Mouse (Mus musculus): ENCODE data around the gene Ank3. TPM values are rescaled to one million over a fixed set of nuclear protein-coding genes. Genes with fewer than 3 reads are reported as not detected.

Gene Ank3
- polyA plus RNA-seq, 1 experiment from 2014 or later: 8.3 TPM

DNA sequence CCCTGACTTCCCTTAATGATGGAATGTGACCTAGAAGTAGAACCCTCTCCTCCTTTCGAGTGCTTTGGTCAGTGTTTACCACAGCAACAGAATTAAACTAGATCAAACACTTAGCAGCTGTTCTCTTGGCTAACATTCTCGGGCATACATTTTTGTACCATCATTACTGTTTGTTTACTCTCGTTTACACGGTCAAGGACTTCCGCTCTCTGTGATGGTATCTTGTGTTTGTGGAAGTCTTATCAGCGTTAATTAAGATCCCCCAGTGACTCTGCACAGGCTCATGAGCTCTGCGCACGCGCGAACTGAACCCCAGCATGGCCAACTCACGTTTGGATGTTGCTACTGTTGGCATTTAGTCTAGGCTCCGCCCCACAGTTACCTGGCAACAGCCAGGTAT, 16.3 kb downstream of the Ank3 start:
- whole genome bisulfite sequencing (ENCODE audit: insufficient replicate concordance): 40% methylated on average over 12 of the region's 12 CpGs
- H3K27ac ChIP-seq (replicated peaks): no peak overlapping the region
- H3K4me1 ChIP-seq (replicated peaks): no peaks in the 10 kb centered on the region
- no peaks in the 10 kb centered on the region for H3K36me3 ChIP-seq (replicated peaks)
- ATAC-seq (ENCODE audit: insufficient read depth): no peak
- no peaks in the 10 kb centered on the region for H3K9me3 ChIP-seq (replicated peaks)
- H3K4me3 ChIP-seq (replicated peaks): no peak overlapping the region
- no peaks in the 10 kb centered on the region for H3K27me3 ChIP-seq
- H3K9ac ChIP-seq: no peak overlapping the region
- H3K4me2 ChIP-seq: no peak overlapping the region

DNA sequence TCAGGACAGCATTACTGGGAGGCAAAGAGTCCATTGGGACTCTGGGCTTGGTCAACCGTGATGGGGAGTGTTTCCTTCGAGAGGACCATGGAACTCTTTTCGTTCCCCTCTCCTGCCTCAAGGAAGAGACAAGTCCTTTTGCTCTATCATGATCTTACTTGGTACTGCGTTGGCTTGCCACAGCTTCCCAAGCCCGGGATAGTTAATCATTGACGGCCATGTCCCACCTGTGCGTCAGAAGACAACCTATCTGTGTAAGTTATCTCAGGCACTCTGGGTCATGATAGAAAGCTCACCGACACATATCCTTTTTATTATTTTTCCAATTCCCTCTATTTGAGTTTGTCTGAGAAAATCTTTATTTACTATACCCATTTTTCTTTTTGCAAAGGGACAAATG, 20.1 kb downstream of the Ank3 start:
- Histone ChIP-seq H3K9me3 (replicated peaks) (no peaks in the 10 kb centered on the region), H3K4me1 (replicated peaks) (no peaks in the 10 kb centered on the region), H3K27ac (replicated peaks) (no peak overlapping the region), H3K4me2 (no peak overlapping the region), H3K27me3 (no peaks in the 10 kb centered on the region), H3K4me3 (replicated peaks) (no peak overlapping the region), H3K9ac (no peak overlapping the region), H3K36me3 (replicated peaks) (no peaks in the 10 kb centered on the region)
- WGBS (ENCODE audit: insufficient replicate concordance): 60% methylated on average over 8 of the region's 8 CpGs
- no peak for ATAC-seq (ENCODE audit: insufficient read depth)

DNA sequence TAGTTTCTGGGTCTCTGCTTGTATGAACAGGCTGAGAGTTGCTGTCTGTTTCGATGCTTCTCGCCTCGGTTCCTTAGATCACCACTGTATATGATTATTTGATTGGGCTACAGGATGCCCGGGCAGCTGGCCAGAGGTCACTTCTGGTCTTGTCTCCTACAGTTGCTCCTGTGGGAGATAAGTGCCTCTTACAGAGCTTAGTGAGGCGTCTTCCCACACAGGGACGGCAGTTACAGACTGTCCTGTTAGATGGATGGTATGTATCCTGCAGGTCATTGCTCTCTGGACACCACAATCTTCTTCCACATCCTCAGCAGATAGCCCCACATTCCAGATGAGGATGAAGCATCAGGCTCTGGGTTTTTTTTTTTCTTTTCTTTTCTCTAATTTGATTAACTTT, 21.7 kb downstream of the Ank3 start:
- H3K27me3 ChIP-seq: no peaks in the 10 kb centered on the region
- no peak overlapping the region for H3K4me2 ChIP-seq
- H3K36me3 ChIP-seq (replicated peaks): no peaks in the 10 kb centered on the region
- WGBS (ENCODE audit: insufficient replicate concordance): 58% methylated on average over 6 of the region's 6 CpGs
- no peaks in the 10 kb centered on the region for H3K4me1 ChIP-seq (replicated peaks)
- H3K27ac ChIP-seq (replicated peaks): no peak overlapping the region
- no peaks in the 10 kb centered on the region for H3K9me3 ChIP-seq (replicated peaks)
- H3K9ac ChIP-seq: no peak overlapping the region
- ATAC-seq (ENCODE audit: insufficient read depth): no peak
- H3K4me3 ChIP-seq (replicated peaks): no peak overlapping the region

DNA sequence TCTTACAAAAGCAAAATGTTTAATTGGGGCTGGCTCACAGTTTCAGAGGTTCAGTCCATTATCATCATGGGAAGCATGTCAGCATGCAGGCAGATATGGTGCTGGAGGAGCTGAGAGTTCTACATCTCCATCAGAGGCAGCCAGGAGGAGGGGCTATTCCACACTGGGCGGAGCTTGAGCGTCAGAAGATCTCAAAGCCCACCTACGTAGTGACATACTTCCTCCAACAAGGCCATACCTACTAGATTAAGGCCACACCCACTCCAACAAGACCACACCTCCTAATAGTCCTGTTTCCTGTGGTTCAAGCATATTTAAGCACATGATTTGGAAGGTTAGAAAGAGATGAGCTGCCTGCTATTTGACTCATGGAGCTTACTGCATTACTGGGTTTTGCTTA, 25.5 kb downstream of the Ank3 start:
- no peak for ATAC-seq (ENCODE audit: insufficient read depth)
- no peak overlapping the region for H3K4me2 ChIP-seq
- no peak overlapping the region for H3K4me3 ChIP-seq (replicated peaks)
- no peaks in the 10 kb centered on the region for H3K9me3 ChIP-seq (replicated peaks)
- H3K4me1 ChIP-seq (replicated peaks): no peaks in the 10 kb centered on the region
- no peak overlapping the region for H3K27ac ChIP-seq (replicated peaks)
- H3K27me3 ChIP-seq: no peaks in the 10 kb centered on the region
- H3K9ac ChIP-seq: no peak overlapping the region
- no peaks in the 10 kb centered on the region for H3K36me3 ChIP-seq (replicated peaks)
- 69% methylated on average over 3 of the region's 3 CpGs for WGBS (ENCODE audit: insufficient replicate concordance)

DNA sequence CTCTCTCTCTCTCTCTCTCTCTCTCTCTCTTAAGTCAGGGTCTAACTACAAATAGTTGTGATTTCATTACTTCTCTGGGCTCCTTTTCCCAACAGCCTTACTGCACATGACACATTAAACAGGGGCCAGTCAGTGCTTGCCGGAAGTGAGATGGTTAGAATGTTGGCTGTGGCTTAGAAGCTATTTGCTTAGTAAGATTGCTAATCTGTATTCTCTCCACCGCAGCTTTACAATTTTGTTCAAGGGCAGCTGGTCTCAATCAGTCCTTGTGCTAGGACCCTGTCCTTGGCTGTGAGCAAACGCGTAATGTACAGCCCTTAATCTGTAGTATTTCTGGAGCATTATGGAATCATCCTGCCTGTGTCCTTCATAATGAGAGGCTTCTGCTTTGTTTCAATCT, 31.6 kb downstream of the Ank3 start:
- no peak overlapping the region for H3K27ac ChIP-seq (replicated peaks)
- no peaks in the 10 kb centered on the region for H3K36me3 ChIP-seq (replicated peaks)
- WGBS (ENCODE audit: insufficient replicate concordance): 62% methylated on average over 4 of the region's 4 CpGs
- no peak for ATAC-seq (ENCODE audit: insufficient read depth)
- no peaks in the 10 kb centered on the region for H3K4me1 ChIP-seq (replicated peaks)
- no peaks in the 10 kb centered on the region for H3K27me3 ChIP-seq
- H3K9me3 ChIP-seq (replicated peaks): no peaks in the 10 kb centered on the region
- H3K4me2 ChIP-seq: no peak overlapping the region
- H3K9ac ChIP-seq: no peak overlapping the region
- H3K4me3 ChIP-seq (replicated peaks): no peak overlapping the region

DNA sequence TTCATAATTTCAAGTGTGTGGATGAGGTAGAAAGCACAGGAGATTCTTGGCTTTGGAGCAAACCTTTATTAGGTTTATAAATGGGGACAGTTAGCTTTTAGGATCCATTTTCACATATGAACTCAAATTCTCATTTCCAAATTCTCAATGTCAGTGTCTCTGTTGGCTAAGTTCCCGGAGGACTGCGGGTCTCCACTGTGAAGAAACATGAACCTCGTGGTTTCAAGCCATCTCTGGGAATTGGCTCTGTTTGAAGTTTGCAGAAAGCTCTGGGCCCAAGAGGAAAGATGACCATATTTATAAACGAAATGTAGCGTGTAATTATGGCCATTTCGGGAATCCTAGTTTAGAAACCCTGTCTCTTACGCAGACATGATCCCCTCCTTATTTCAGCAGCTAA, 32.5 kb downstream of the Ank3 start:
- WGBS (ENCODE audit: insufficient replicate concordance): 64% methylated on average over 7 of the region's 7 CpGs
- no peak overlapping the region for H3K4me2 ChIP-seq
- no peak for ATAC-seq (ENCODE audit: insufficient read depth)
- H3K36me3 ChIP-seq (replicated peaks): no peaks in the 10 kb centered on the region
- H3K27me3 ChIP-seq: no peaks in the 10 kb centered on the region
- H3K27ac ChIP-seq (replicated peaks): no peak overlapping the region
- H3K9ac ChIP-seq: no peak overlapping the region
- H3K9me3 ChIP-seq (replicated peaks): no peaks in the 10 kb centered on the region
- no peaks in the 10 kb centered on the region for H3K4me1 ChIP-seq (replicated peaks)
- no peak overlapping the region for H3K4me3 ChIP-seq (replicated peaks)

DNA sequence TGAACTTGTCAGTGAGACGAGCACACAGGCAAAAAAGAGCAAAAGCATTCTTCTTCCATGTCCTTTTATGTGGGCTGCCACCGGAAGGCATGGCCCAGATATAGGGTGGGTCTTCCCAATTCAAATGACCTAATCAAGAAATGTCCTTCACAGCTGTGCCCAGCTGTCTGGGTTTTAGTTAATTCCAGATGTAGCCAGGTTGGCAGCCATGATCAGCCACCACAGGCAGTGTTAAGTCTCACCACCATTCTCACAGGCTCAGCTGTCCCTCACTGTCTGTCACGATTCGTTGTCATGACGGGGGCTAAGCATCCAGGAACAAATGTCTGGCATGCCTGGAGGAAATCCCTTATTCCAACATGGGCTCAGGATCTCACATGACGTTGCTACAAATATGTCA, 36.6 kb downstream of the Ank3 start:
- no peak overlapping the region for H3K27ac ChIP-seq (replicated peaks)
- H3K9ac ChIP-seq: no peak overlapping the region
- H3K9me3 ChIP-seq (replicated peaks): no peaks in the 10 kb centered on the region
- H3K4me2 ChIP-seq: no peak overlapping the region
- no peak overlapping the region for H3K4me3 ChIP-seq (replicated peaks)
- no peaks in the 10 kb centered on the region for H3K27me3 ChIP-seq
- no peaks in the 10 kb centered on the region for H3K4me1 ChIP-seq (replicated peaks)
- ATAC-seq (ENCODE audit: insufficient read depth): no peak
- WGBS (ENCODE audit: insufficient replicate concordance): 62% methylated on average over 6 of the region's 6 CpGs
- no peaks in the 10 kb centered on the region for H3K36me3 ChIP-seq (replicated peaks)

DNA sequence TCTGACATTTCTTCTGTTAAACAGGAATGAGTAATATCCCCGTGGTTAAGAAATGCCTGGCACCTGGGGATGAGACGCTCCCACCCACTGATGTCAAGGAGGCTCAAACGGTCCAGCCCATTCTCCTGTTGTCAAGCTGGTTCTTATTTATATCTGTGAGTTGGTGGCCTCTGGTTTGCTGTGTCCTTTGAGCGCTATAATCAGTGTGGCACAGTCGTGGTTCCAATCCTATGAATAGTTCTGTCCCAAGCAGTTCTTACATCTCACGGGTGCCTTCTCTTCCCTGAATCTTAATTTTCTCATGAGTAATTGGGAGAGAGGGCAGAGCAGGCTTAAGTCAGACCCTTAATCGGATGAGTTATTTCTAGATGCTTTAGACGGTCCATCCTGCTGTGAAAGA, 40.9 kb downstream of the Ank3 start:
- no peak overlapping the region for H3K27ac ChIP-seq (replicated peaks)
- H3K27me3 ChIP-seq: no peaks in the 10 kb centered on the region
- H3K36me3 ChIP-seq (replicated peaks): no peaks in the 10 kb centered on the region
- no peak overlapping the region for H3K9ac ChIP-seq
- 70% methylated on average over 8 of the region's 8 CpGs for WGBS (ENCODE audit: insufficient replicate concordance)
- no peak overlapping the region for H3K4me2 ChIP-seq
- H3K9me3 ChIP-seq (replicated peaks): no peaks in the 10 kb centered on the region
- no peak for ATAC-seq (ENCODE audit: insufficient read depth)
- H3K4me3 ChIP-seq (replicated peaks): no peak overlapping the region
- H3K4me1 ChIP-seq (replicated peaks): no peaks in the 10 kb centered on the region

DNA sequence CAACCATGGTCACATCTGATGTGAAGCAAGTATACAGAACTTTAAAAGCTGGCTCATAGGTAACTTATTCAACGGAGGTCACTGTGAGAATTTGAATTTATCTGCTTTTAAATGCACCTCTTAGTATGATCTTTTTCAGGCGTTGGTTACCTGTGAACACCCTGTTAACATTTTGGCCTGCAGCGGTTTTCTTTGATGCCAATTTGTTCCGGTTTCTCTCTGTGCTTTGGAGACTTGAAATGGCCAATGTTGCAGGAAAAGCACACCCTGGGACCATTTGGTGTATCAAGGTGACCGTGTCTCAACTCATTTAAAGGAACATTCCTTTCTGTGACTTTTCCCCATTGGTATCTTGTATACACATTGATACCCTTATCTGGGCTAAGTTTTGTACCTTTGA, 46.0 kb downstream of the Ank3 start:
- H3K4me3 ChIP-seq (replicated peaks): no peak overlapping the region
- no peak overlapping the region for H3K4me2 ChIP-seq
- H3K27ac ChIP-seq (replicated peaks): no peak overlapping the region
- no peaks in the 10 kb centered on the region for H3K36me3 ChIP-seq (replicated peaks)
- no peaks in the 10 kb centered on the region for H3K9me3 ChIP-seq (replicated peaks)
- ATAC-seq (ENCODE audit: insufficient read depth): no peak
- no peaks in the 10 kb centered on the region for H3K27me3 ChIP-seq
- no peak overlapping the region for H3K9ac ChIP-seq
- no peaks in the 10 kb centered on the region for H3K4me1 ChIP-seq (replicated peaks)
- WGBS (ENCODE audit: insufficient replicate concordance): 53% methylated on average over 5 of the region's 5 CpGs

DNA sequence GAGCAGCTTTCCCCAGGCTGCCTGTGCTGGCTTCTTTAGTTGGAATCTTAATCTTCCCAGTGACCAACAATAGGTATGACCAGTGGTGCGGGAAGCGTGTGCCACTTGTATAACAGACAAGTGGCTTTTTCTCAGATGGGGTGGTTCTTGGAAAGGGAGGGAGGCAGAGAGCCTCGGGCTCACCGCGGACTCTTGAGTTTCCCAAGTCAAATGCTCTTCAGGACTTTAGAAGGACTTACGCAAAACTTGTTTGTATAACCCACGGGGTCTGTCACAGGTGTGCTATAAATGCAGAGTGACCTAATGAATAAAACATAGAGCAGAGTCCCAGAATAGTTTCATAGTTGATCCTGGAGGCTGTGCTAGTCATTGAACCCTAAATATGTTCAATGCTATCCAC, 47.4 kb downstream of the Ank3 start:
- H3K4me2 ChIP-seq: no peak overlapping the region
- no peaks in the 10 kb centered on the region for H3K9me3 ChIP-seq (replicated peaks)
- 63% methylated on average over 7 of the region's 7 CpGs for WGBS (ENCODE audit: insufficient replicate concordance)
- no peak overlapping the region for H3K4me3 ChIP-seq (replicated peaks)
- no peaks in the 10 kb centered on the region for H3K27me3 ChIP-seq
- no peaks in the 10 kb centered on the region for H3K36me3 ChIP-seq (replicated peaks)
- no peak overlapping the region for H3K9ac ChIP-seq
- no peak overlapping the region for H3K27ac ChIP-seq (replicated peaks)
- no peaks in the 10 kb centered on the region for H3K4me1 ChIP-seq (replicated peaks)
- no peak for ATAC-seq (ENCODE audit: insufficient read depth)

DNA sequence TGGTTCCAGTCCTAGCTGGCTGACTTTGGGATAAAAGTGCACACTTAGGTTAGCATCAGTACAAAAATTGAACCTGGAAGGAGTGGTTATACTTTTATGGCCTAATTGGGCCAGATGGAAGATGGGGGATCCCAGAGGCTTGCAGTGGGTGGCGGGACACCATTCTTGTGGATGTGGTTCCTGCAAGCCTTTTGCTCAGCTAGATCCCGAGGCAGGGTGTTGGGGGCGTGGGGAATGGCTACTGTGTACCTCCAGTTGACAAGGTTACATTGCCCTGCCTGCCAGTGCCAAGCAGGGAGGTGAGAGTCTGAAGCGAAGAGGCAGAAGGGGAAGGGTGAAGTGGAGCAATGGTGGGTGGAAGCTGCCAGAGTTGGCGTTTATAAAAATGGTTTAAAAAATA, 48.0 kb downstream of the Ank3 start:
- no peaks in the 10 kb centered on the region for H3K27me3 ChIP-seq
- no peaks in the 10 kb centered on the region for H3K4me1 ChIP-seq (replicated peaks)
- no peak overlapping the region for H3K4me2 ChIP-seq
- no peak for ATAC-seq (ENCODE audit: insufficient read depth)
- H3K9me3 ChIP-seq (replicated peaks): no peaks in the 10 kb centered on the region
- WGBS (ENCODE audit: insufficient replicate concordance): 56% methylated on average over 5 of the region's 5 CpGs
- H3K4me3 ChIP-seq (replicated peaks): no peak overlapping the region
- no peaks in the 10 kb centered on the region for H3K36me3 ChIP-seq (replicated peaks)
- H3K27ac ChIP-seq (replicated peaks): no peak overlapping the region
- no peak overlapping the region for H3K9ac ChIP-seq

DNA sequence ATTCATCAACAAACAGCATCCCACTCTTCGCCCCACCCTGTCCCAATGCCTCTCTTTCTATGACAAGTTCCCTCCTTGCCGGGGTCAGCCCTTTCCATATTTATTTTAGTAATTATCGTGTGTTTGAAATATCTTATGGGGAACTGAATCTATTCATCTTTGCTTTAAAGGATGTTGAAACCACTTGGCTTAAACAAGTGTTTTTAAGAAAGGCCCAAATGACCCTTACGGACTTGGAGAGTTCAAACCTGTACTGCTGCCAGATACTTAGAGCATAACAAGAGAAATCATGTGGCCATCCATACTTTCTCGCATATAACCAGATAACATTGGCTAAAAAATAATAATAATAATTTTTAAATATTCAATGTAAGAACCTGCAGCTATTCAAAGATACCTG, 48.7 kb downstream of the Ank3 start:
- WGBS (ENCODE audit: insufficient replicate concordance): 71% methylated on average over 5 of the region's 5 CpGs
- no peaks in the 10 kb centered on the region for H3K27me3 ChIP-seq
- no peak for ATAC-seq (ENCODE audit: insufficient read depth)

More for the DNA sequence above, 48.7 kb downstream of the Ank3 start:
- Histone ChIP-seq H3K4me2 (no peak overlapping the region), H3K9me3 (replicated peaks) (no peaks in the 10 kb centered on the region), H3K36me3 (replicated peaks) (no peaks in the 10 kb centered on the region), H3K4me1 (replicated peaks) (no peaks in the 10 kb centered on the region), H3K9ac (no peak overlapping the region), H3K27ac (replicated peaks) (no peak overlapping the region), H3K4me3 (replicated peaks) (no peak overlapping the region)
